Mouse (Mus musculus) forebrain, postnatal 0 days (tissue): ENCODE results near the gene Slc24a4. TPM values are rescaled to one million over a fixed set of nuclear protein-coding genes. Genes with fewer than 3 reads are reported as not detected.

Experiments
- ATAC-seq: fragments of 200-750 bp; cut with Nextera tagmentation; 2 replicates; pipeline ENCODE4 v1.8.0; 2017; ENCODE audit warnings: mild to moderate bottlenecking, moderate library complexity
- DNase-seq: peaks from one replicate; pipeline ENCODE4 v3.0.0-alpha.2; 2015
- H3K27ac ChIP-seq: fragments of 300-500 bp; sonication (generic); 2 replicates; pipeline ENCODE4 v1.5.1; 2014; ENCODE audit warnings: low read depth, mild to moderate bottlenecking, antibody characterized with exemption, low read length, moderate library complexity, mixed read lengths
- H3K27me3 ChIP-seq: fragments of 300-500 bp; sonication (generic); 2 replicates; pipeline ENCODE4 v1.6.1; 2014; ENCODE audit warnings: mild to moderate bottlenecking, low read length, mixed read lengths; ENCODE audit not compliant: insufficient read depth
- H3K36me3 ChIP-seq: fragments of 300-500 bp; sonication (generic); 2 replicates; pipeline ENCODE4 v1.6.1; 2014; ENCODE audit warnings: mild to moderate bottlenecking, moderate library complexity; ENCODE audit not compliant: insufficient read depth
- H3K4me1 ChIP-seq: fragments of 300-500 bp; sonication (generic); 2 replicates; pipeline ENCODE4 v1.6.1; 2014; ENCODE audit warnings: antibody characterized with exemption; ENCODE audit not compliant: insufficient read depth
- H3K4me2 ChIP-seq: fragments of 300-500 bp; sonication (generic); 2 replicates; pipeline ENCODE4 v1.6.1; 2014; ENCODE audit warnings: low read depth, mild to moderate bottlenecking, moderate library complexity
- H3K4me3 ChIP-seq: fragments of 300-500 bp; sonication (generic); 2 replicates; pipeline ENCODE4 v1.5.1; 2014; ENCODE audit warnings: low read depth, low read length, mixed read lengths
- H3K9ac ChIP-seq: fragments of 300-500 bp; sonication (generic); 2 replicates; pipeline ENCODE4 v1.6.1; 2014; ENCODE audit warnings: mild to moderate bottlenecking
- H3K9me3 ChIP-seq: fragments of 300-500 bp; sonication (generic); 2 replicates; pipeline ENCODE4 v1.6.1; 2016; ENCODE audit warnings: low read length
- CTCF ChIP-seq: sonication (generic); IDR thresholded peaks from 2 replicates; pipeline ENCODE4 v1.5.1; 2016; ENCODE audit warnings: antibody characterized with exemption, control low read depth, low read depth
- WGBS: fragments of 180-500 bp; shearing (Covaris S2); extraction: QIAGEN DNeasy Blood & Tissue Kit; methylation state at CpG from one replicate; pipeline ENCODE4 v1.1.7; 2014; 5-methylcytosine and 5-hydroxymethylcytosine counted together
- polyA plus RNA-seq: library from polyadenylated mRNA; unstranded; fragments of >200 nt; fragmentation: Nextera tagmentation; extraction: Ambion mirVana; gene quantifications from 2 replicates; pipeline ENCODE4 v1.2.1, GENCODE M21; 2015
- total RNA-seq: library from RNA; depleted of rRNA; stranded (reverse); fragments of >200 nt; gene quantifications from 2 replicates; pipeline ENCODE4 v1.2.3, GENCODE M21; 2014

Slc24a4 gene
- total and polyA plus RNA-seq, 2 experiments from 2014 or later, result 2.4 to 5.6 TPM

- Histone ChIP-seq H3K27ac (no peak overlapping the region), H3K4me2 (no peak overlapping the region), H3K9ac (no peak overlapping the region), H3K4me3 (no peak overlapping the region), H3K9me3 (no peaks in the 10 kb centered on the region), H3K27me3 (no peaks in the 10 kb centered on the region), H3K36me3 (no peaks in the 10 kb centered on the region), H3K4me1 (no peaks in the 10 kb centered on the region)
- DNase-seq, result no peak
- TF ChIP-seq CTCF, result no peak
- 59% methylated on average over 10 of the region's 10 CpGs for WGBS
- ATAC-seq, result no peak
Observed at GRCm38 (mm10) chr12:102286681-102287414, 158.3 kb downstream of the Slc24a4 start.

DNA sequence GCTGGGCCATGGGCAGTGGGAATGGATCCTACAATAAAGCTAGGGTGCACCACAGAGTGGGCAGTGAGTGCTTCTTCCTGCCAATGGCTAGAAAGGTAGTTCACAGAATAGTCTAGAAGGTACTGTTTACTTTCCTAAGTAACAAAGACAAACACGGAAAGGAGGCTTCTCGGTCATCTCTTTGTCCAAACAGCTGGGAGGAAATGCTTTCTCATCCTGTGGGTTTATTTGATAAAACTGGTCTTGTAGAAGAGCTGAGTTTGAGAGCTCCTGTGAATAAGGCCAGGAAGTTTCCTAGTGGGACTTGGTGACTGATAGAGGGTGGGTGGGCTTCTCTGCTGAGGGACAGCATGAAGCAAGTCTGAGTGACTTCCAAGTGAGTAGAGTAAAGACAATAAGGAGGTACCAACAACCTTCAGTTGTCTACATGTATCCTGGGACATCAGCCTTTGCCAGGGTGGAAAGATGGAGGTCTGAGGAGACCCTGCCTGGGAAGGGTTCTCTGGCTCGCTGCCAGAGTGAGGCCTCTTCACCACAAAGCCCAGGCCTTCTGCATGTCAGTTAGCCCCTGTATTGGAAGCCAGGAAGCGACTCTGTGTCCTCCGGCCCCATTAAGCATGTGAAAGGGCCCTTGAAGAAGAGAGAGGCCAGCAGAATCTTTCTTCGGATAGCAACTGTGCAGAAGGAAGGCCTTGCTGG lies 159.5 kb downstream of the Slc24a4 start:
- no peak overlapping the region for H3K9ac ChIP-seq
- H3K4me1 ChIP-seq, result no peaks in the 10 kb centered on the region
- no peaks in the 10 kb centered on the region for H3K27me3 ChIP-seq
- no peak for ATAC-seq
- H3K4me3 ChIP-seq, result no peak overlapping the region
- H3K4me2 ChIP-seq, result no peak overlapping the region
- no peak overlapping the region for H3K27ac ChIP-seq
- H3K36me3 ChIP-seq, result no peaks in the 10 kb centered on the region
- 71% methylated on average over 6 of the region's 6 CpGs for WGBS
- H3K9me3 ChIP-seq, result no peaks in the 10 kb centered on the region
- no peak for DNase-seq
- no peak for TF ChIP-seq CTCF

GRCm38 (mm10) chr12:102288846-102289245 lies 160.3 kb downstream of the Slc24a4 start:
- WGBS, result 33% methylated on average over 2 of the region's 2 CpGs
- ATAC-seq, result no peak
- DNase-seq, result no peak

GRCm38 (mm10) chr12:102289568-102289967 lies 161.0 kb downstream of the Slc24a4 start:
- no peak for TF ChIP-seq CTCF
- H3K4me2 ChIP-seq, result no peak overlapping the region
- H3K4me1 ChIP-seq, result no peaks in the 10 kb centered on the region
- no peaks in the 10 kb centered on the region for H3K9me3 ChIP-seq
- no peak overlapping the region for H3K9ac ChIP-seq
- no peaks in the 10 kb centered on the region for H3K27me3 ChIP-seq
- DNase-seq (no peak), ATAC-seq (no peak)
- no peak overlapping the region for H3K4me3 ChIP-seq
- H3K36me3 ChIP-seq, result no peaks in the 10 kb centered on the region
- H3K27ac ChIP-seq, result no peak overlapping the region
- 73% methylated on average over 1 of the region's 1 CpGs for WGBS

More at GRCm38 (mm10) chr12:102288846-102289245, 160.3 kb downstream of the Slc24a4 start:
- no peak for TF ChIP-seq CTCF
- no peak overlapping the region for H3K27ac ChIP-seq
- no peaks in the 10 kb centered on the region for H3K36me3 ChIP-seq
- H3K27me3 ChIP-seq, result no peaks in the 10 kb centered on the region
- H3K4me1 ChIP-seq, result no peaks in the 10 kb centered on the region
- H3K4me3 ChIP-seq, result no peak overlapping the region
- no peak overlapping the region for H3K9ac ChIP-seq
- H3K9me3 ChIP-seq, result no peaks in the 10 kb centered on the region
- no peak overlapping the region for H3K4me2 ChIP-seq

DNA sequence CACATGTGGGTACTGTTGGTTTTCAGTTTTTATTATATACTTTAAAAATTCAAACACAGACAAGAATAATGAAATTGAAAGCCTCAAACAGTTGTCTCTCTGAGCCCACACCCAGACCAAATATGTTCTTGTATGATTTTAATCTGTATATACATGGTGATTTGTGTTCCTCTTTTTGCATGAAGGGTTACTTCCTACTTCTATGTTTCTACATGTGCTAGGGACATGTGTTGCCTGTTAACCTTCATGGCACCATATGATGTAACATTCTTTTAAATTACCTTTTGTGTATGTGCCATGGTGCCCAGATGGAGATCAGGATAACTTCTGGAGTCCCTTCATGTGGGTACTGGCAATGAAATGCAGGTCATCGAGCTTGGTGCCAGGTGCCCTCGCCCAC lies 162.1 kb downstream of the Slc24a4 start:
- H3K27me3 ChIP-seq, result no peaks in the 10 kb centered on the region
- H3K36me3 ChIP-seq, result no peaks in the 10 kb centered on the region
- TF ChIP-seq CTCF, result no peak
- no peaks in the 10 kb centered on the region for H3K9me3 ChIP-seq
- H3K4me2 ChIP-seq, result no peak overlapping the region
- H3K4me3 ChIP-seq, result no peak overlapping the region
- DNase-seq, result no peak
- 89% methylated on average over 2 of the region's 2 CpGs for WGBS
- H3K4me1 ChIP-seq, result no peaks in the 10 kb centered on the region
- ATAC-seq, result no peak
- no peak overlapping the region for H3K9ac ChIP-seq
- H3K27ac ChIP-seq, result no peak overlapping the region

- Histone ChIP-seq H3K4me3 (no peak overlapping the region), H3K4me1 (no peaks in the 10 kb centered on the region), H3K4me2 (no peak overlapping the region), H3K27ac (no peak overlapping the region), H3K36me3 (no peaks in the 10 kb centered on the region), H3K9ac (no peak overlapping the region), H3K9me3 (no peaks in the 10 kb centered on the region), H3K27me3 (no peaks in the 10 kb centered on the region)
- WGBS, result 61% methylated on average over 6 of the region's 6 CpGs
- no peak for ATAC-seq
- TF ChIP-seq CTCF, result no peak
- DNase-seq, result no peak
Observed at GRCm38 (mm10) chr12:102291686-102292085, 163.2 kb downstream of the Slc24a4 start.

- H3K9me3 ChIP-seq, result no peaks in the 10 kb centered on the region
- 80% methylated on average over 7 of the region's 7 CpGs for WGBS
- no peak overlapping the region for H3K27ac ChIP-seq
- ATAC-seq (no peak), DNase-seq (no peak)
- no peak overlapping the region for H3K4me2 ChIP-seq
- H3K9ac ChIP-seq, result no peak overlapping the region
- no peaks in the 10 kb centered on the region for H3K4me1 ChIP-seq
- no peaks in the 10 kb centered on the region for H3K27me3 ChIP-seq
- H3K4me3 ChIP-seq, result no peak overlapping the region
- H3K36me3 ChIP-seq, result no peaks in the 10 kb centered on the region
- no peak for TF ChIP-seq CTCF
Observed at GRCm38 (mm10) chr12:102292501-102293215, 164.1 kb downstream of the Slc24a4 start.
